Mouse (Mus musculus) thymus, adult 2 months (tissue): ENCODE data around the gene Olfr355. TPM values are rescaled to one million over a fixed set of nuclear protein-coding genes. Genes with fewer than 3 reads are reported as not detected.

Source experiments
- DNase-seq: peaks from one replicate; pipeline ENCODE4 v3.0.0; 2021
- H3K27ac ChIP-seq: fragments of 200-500 bp; 2 replicates; pipeline ENCODE4 v1.5.1; 2012; ENCODE audit warnings: low read length, control low read depth; ENCODE audit not compliant: control insufficient read depth, insufficient read depth
- H3K27me3 ChIP-seq: fragments of 200-500 bp; 2 replicates; pipeline ENCODE4 v1.6.1; 2012; ENCODE audit warnings: mild to moderate bottlenecking, low read length, moderate library complexity, mixed read lengths; ENCODE audit not compliant: control insufficient read depth, insufficient read depth
- H3K36me3 ChIP-seq: fragments of 200-500 bp; 2 replicates; pipeline ENCODE4 v1.6.1; 2012; ENCODE audit warnings: mild to moderate bottlenecking, low read length, moderate library complexity; ENCODE audit not compliant: control insufficient read depth, insufficient read depth
- H3K4me1 ChIP-seq: fragments of 200-500 bp; replicated peaks from 2 replicates; pipeline ENCODE4 v1.6.1; 2012; ENCODE audit warnings: low read length; ENCODE audit not compliant: control insufficient read depth, insufficient read depth
- H3K4me3 ChIP-seq: fragments of 200-500 bp; 2 replicates; pipeline ENCODE4 v1.5.1; 2012; ENCODE audit warnings: mild to moderate bottlenecking, low read length, control low read depth, moderate library complexity; ENCODE audit not compliant: control insufficient read depth, insufficient read depth
- CTCF ChIP-seq: fragments of 200-500 bp; IDR thresholded peaks from 2 replicates; pipeline ENCODE4 v1.5.1; 2012; ENCODE audit warnings: mild to moderate bottlenecking, control low read depth, low read length, moderate library complexity, borderline replicate concordance; ENCODE audit not compliant: control insufficient read depth, poor library complexity, insufficient read depth; ENCODE audit errors: extremely low read depth
- POLR2A ChIP-seq: fragments of 200-500 bp; IDR thresholded peaks from 2 replicates; pipeline ENCODE4 v1.6.1; 2012; ENCODE audit warnings: mild to moderate bottlenecking, low read length, control low read depth, moderate library complexity; ENCODE audit not compliant: control insufficient read depth, poor library complexity, insufficient read depth; ENCODE audit errors: extremely low read depth
- whole genome bisulfite sequencing: fragments of 180-500 bp; shearing (Covaris S2); methylation state at CpG from one replicate; pipeline ENCODE4 v1.1.7; 2018; 5-methylcytosine and 5-hydroxymethylcytosine counted together
- polyA plus RNA-seq: library from polyadenylated mRNA; depleted of rRNA; stranded (reverse); fragments of >200 nt; gene quantifications from 2 replicates; pipeline ENCODE4 v1.2.3, GENCODE M21; 2012; rRNA removed

Gene Olfr355
- not detected in 2 replicates for polyA plus RNA-seq

GRCm38 (mm10) chr2:36928797-36929196 lies at the start of gene Olfr355:
TSS of gene Olfr355 (minus strand) at chr2:36928897.
- no peak for TF ChIP-seq CTCF
- TF ChIP-seq POLR2A = no peak
- Histone ChIP-seq H3K4me3 (no peak within 1 kb of the TSS), H3K27me3 (no peaks in the 10 kb centered on the region), H3K36me3 (no peaks in the 10 kb centered on the region), H3K27ac (no peak within 1 kb of the TSS), H3K4me1 (no peaks in the 10 kb centered on the region)
- no peak for DNase-seq

- 92% methylated on average over 2 of the region's 2 CpGs for WGBS
- H3K4me1 ChIP-seq = no peaks in the 10 kb centered on the region
- H3K4me3 ChIP-seq = no peak within 1 kb of the TSS
- no peaks in the 10 kb centered on the region for H3K27me3 ChIP-seq
- TF ChIP-seq POLR2A = no peak
- no peak for TF ChIP-seq CTCF
- no peak for DNase-seq
- H3K36me3 ChIP-seq = no peaks in the 10 kb centered on the region
- no peak within 1 kb of the TSS for H3K27ac ChIP-seq
Measured at GRCm38 (mm10) chr2:36936821-36937220, 8.1 kb upstream of the Olfr355 start, which contains the start of gene Olfr356. TSS of gene Olfr356 (plus strand) at chr2:36937121.

- no peak for TF ChIP-seq CTCF
- TF ChIP-seq POLR2A = no peak
- Histone ChIP-seq H3K27ac (no peak within 1 kb of the TSS), H3K4me1 (no peaks in the 10 kb centered on the region), H3K27me3 (no peaks in the 10 kb centered on the region), H3K36me3 (no peaks in the 10 kb centered on the region), H3K4me3 (no peak within 1 kb of the TSS)
- DNase-seq = no peak
Measured at GRCm38 (mm10) chr2:36905380-36905779, 23.3 kb downstream of the Olfr355 start, which contains the start of gene Olfr354. TSS of gene Olfr354 (plus strand) at chr2:36905680.

DNA sequence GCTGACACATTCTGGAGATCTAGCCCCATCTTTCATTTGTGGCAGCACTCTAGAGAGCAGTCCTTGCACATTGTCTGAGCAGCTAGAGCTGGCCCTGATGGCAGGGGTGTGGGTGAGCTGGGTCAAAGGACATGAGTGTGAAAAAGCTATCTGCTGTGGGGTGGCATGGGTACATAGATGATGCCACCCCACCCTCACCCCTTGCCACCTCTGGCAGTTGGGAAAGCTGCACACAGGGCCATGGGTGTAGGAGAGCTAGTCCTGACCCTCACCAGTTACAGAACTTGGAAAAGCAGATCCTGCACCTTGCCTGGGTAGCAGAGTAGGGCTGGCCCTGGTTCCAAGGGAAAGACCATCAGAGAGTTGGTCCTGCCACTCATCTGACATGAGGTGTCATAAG lies 31.6 kb downstream of the Olfr355 start:
- TF ChIP-seq POLR2A (no peak), CTCF (no peak)
- H3K27ac ChIP-seq = no peak overlapping the region
- H3K36me3 ChIP-seq = no peaks in the 10 kb centered on the region
- H3K4me3 ChIP-seq = no peak overlapping the region
- DNase-seq = no peak
- H3K27me3 ChIP-seq = no peaks in the 10 kb centered on the region
- no peaks in the 10 kb centered on the region for H3K4me1 ChIP-seq

DNA sequence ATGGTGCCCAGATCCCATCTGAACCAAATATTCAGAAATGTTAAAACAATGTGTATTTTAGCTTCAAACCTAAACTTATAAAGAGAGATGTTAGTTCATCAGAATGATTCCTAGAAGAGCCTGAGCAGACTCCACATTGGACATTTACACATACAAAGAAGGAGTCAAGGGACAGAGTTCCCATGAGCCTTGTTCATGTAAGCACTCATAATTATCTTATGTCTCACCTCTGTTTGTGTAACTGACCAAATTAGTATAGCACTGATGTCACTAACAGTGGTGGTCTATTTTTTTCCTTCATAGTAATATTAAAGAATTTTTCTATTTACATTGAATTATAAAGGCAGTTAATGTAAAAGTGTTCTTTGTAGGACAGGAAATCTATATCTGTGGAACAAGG lies 35.9 kb downstream of the Olfr355 start, which contains the start of gene Olfr353:
Gene Olfr353, minus strand, starts transcription at position 101 of the 400 bp plus-strand sequence.
- DNase-seq = no peak
- Histone ChIP-seq H3K4me1 (no peaks in the 10 kb centered on the region), H3K4me3 (no peak within 1 kb of the TSS), H3K27ac (no peak within 1 kb of the TSS), H3K27me3 (no peaks in the 10 kb centered on the region), H3K36me3 (no peaks in the 10 kb centered on the region)
- no peak for TF ChIP-seq POLR2A
- TF ChIP-seq CTCF = no peak

Other genes starting within 250 kb of the Olfr355 start
- not detected in 2 replicates for gene Olfr346, start 243.1 kb downstream of the Olfr355 start, polyA plus RNA-seq
- gene Olfr347, start 197.0 kb downstream of the Olfr355 start, polyA plus RNA-seq = not detected in 2 replicates
- gene Olfr348, start 144.6 kb downstream of the Olfr355 start, polyA plus RNA-seq = not detected in 2 replicates
- not detected in 2 replicates for gene Olfr50, start 138.4 kb downstream of the Olfr355 start, polyA plus RNA-seq
- gene Olfr3, start 111.9 kb downstream of the Olfr355 start, polyA plus RNA-seq = not detected in 2 replicates
- not detected in 2 replicates for gene Olfr350, start 82.6 kb downstream of the Olfr355 start, polyA plus RNA-seq
- gene Olfr351, start 66.2 kb downstream of the Olfr355 start, polyA plus RNA-seq = not detected in 2 replicates
- not detected in 2 replicates for gene Olfr352, start 60.4 kb downstream of the Olfr355 start, polyA plus RNA-seq
- gene Olfr353, start 36.0 kb downstream of the Olfr355 start, polyA plus RNA-seq = not detected in 2 replicates
- not detected in 2 replicates for gene Olfr354, start 23.2 kb downstream of the Olfr355 start, polyA plus RNA-seq
- gene Olfr356, start 8.2 kb upstream of the Olfr355 start, polyA plus RNA-seq = not detected in 2 replicates
- gene Olfr357, start 64.9 kb upstream of the Olfr355 start, polyA plus RNA-seq = not detected in 2 replicates
- gene Olfr358, start 80.4 kb upstream of the Olfr355 start, polyA plus RNA-seq = not detected in 2 replicates
- not detected in 2 replicates for gene Olfr360, start 136.8 kb upstream of the Olfr355 start, polyA plus RNA-seq
- gene Olfr361, start 160.4 kb upstream of the Olfr355 start, polyA plus RNA-seq = not detected in 2 replicates
- gene Olfr362, start 189.0 kb upstream of the Olfr355 start, polyA plus RNA-seq = not detected in 2 replicates
- not detected in 2 replicates for gene Olfr364-ps1, start 210.4 kb upstream of the Olfr355 start, polyA plus RNA-seq